Mouse (Mus musculus) liver, embryonic 14.5 days (tissue): ENCODE results near the gene Bola1. TPM values are rescaled to one million over a fixed set of nuclear protein-coding genes. Genes with fewer than 3 reads are reported as not detected.

Source experiments
- ATAC-seq: fragments of 200-750 bp; cut with Nextera tagmentation; 2 replicates; pipeline ENCODE4 v1.8.0; 2017; ENCODE audit warnings: moderate number of reproducible peaks, mild to moderate bottlenecking, moderate library complexity; ENCODE audit not compliant: insufficient read depth
- DNase-seq, 3 experiments: peaks; one replicate each; pipeline ENCODE4 v3.0.0-alpha.2; 2012 to 2013; ENCODE audit warnings: low read depth in 3 of 3, low spot score in 3 of 3
- H3K27ac ChIP-seq: fragments of 300-500 bp; sonication (generic); 2 replicates; pipeline ENCODE4 v1.5.1; 2014; ENCODE audit warnings: moderate library complexity, mild to moderate bottlenecking, control low read depth, inconsistent platforms
- H3K27me3 ChIP-seq: fragments of 300-500 bp; sonication (generic); 2 replicates; pipeline ENCODE4 v1.6.1; 2014; ENCODE audit warnings: mild to moderate bottlenecking, low read length, moderate library complexity; ENCODE audit not compliant: control insufficient read depth, insufficient read depth
- H3K36me3 ChIP-seq: fragments of 300-500 bp; sonication (generic); replicated peaks from 2 replicates; pipeline ENCODE4 v1.6.1; 2014; ENCODE audit warnings: low read depth; ENCODE audit not compliant: control insufficient read depth, insufficient read depth
- H3K4me1 ChIP-seq, 2 experiments: fragments of 200-500 bp in 1 of 2; fragments of 300-500 bp in 1 of 2; sonication (generic) in 1 of 2; replicated peaks; 2 replicates each; pipeline ENCODE4 v1.6.1; 2012 to 2014; ENCODE audit warnings: antibody characterized with exemption in 1 of 2, inconsistent platforms in 1 of 2, low read length in 1 of 2; ENCODE audit not compliant: control insufficient read depth in 2 of 2, insufficient read depth in 2 of 2
- H3K4me2 ChIP-seq: fragments of 300-500 bp; sonication (generic); 2 replicates; pipeline ENCODE4 v1.6.1; 2014; ENCODE audit warnings: low read depth, mild to moderate bottlenecking, control low read depth, moderate library complexity
- H3K4me3 ChIP-seq, 2 experiments: fragments of 200-500 bp in 1 of 2; fragments of 300-500 bp in 1 of 2; sonication (generic) in 1 of 2; 2 replicates each; pipeline ENCODE4 v1.5.1; 2012 to 2014; ENCODE audit warnings: low read depth in 2 of 2, low read length in 2 of 2, mild to moderate bottlenecking in 2 of 2, control low read depth in 1 of 2, inconsistent platforms in 1 of 2, moderate library complexity in 1 of 2; ENCODE audit not compliant: insufficient read depth in 1 of 2
- H3K9ac ChIP-seq: fragments of 300-500 bp; sonication (generic); replicated peaks from 2 replicates; pipeline ENCODE4 v1.6.1; 2014; ENCODE audit warnings: mild to moderate bottlenecking, control low read depth, moderate library complexity
- H3K9me3 ChIP-seq: fragments of 300-500 bp; sonication (generic); 2 replicates; pipeline ENCODE4 v1.6.1; 2016; ENCODE audit warnings: low read length, mixed read lengths; ENCODE audit not compliant: control insufficient read depth
- CTCF ChIP-seq: IDR thresholded peaks from 2 replicates; pipeline ENCODE4 v1.5.1; 2016; ENCODE audit warnings: antibody characterized with exemption, low read depth, control low read depth
- EP300 ChIP-seq: IDR thresholded peaks from 2 replicates; pipeline ENCODE4 v1.6.1; 2016; ENCODE audit warnings: antibody characterized with exemption, low read depth
- WGBS: fragments of 180-500 bp; shearing (Covaris S2); extraction: QIAGEN DNeasy Blood & Tissue Kit; methylation state at CpG from one replicate; pipeline ENCODE4 v1.1.7; 2014; ENCODE audit not compliant: insufficient replicate concordance; 5-methylcytosine and 5-hydroxymethylcytosine counted together
- polyA plus RNA-seq, 2 experiments: library from polyadenylated mRNA; depleted of rRNA in 1 of 2; stranded (reverse) in 1 of 2; unstranded in 1 of 2; fragments of >200 nt; fragmentation: Nextera tagmentation in 1 of 2; extraction: Ambion mirVana in 1 of 2; gene quantifications; 2 replicates each; pipeline versions ENCODE4 v1.2.1 to v1.2.3; 2012 to 2014

The Bola1 gene
- polyA plus RNA-seq, 2 experiments: 34.0 to 49.4 TPM

- H3K4me1 ChIP-seq: peaks cover 0 to 12% of the 10 kb centered on the region in 2 experiments; a peak in 2 of 4 replicates
- DNase-seq (no peak), ATAC-seq (peak; percentile 29; the same call in 1 of the 2 replicates)
- H3K36me3 ChIP-seq: no peaks in the 10 kb centered on the region
- no peak overlapping the region for H3K4me3 ChIP-seq
- no peak for TF ChIP-seq CTCF
- TF ChIP-seq EP300: no peak
- peaks cover 32% of the 10 kb centered on the region for H3K27me3 ChIP-seq
- H3K9me3 ChIP-seq: no peaks in the 10 kb centered on the region
- H3K27ac ChIP-seq: no peak overlapping the region
- H3K4me2 ChIP-seq: no peak overlapping the region; the same call in 1 of the 2 replicates
- 48% methylated on average over 4 of the region's 4 CpGs for WGBS
- no peak overlapping the region for H3K9ac ChIP-seq
These were observed 59.2 kb downstream of the Bola1 start for GRCm38 (mm10) chr3:96160222-96160802.

GRCm38 (mm10) chr3:96159820-96160219, 59.7 kb downstream of the Bola1 start:
- ATAC-seq: no peak
- Histone ChIP-seq H3K4me3 (no peak overlapping the region), H3K27ac (no peak overlapping the region), H3K4me2 (no peak overlapping the region; the same call in 1 of the 2 replicates), H3K36me3 (no peaks in the 10 kb centered on the region; the same call in 1 of the 2 replicates), H3K4me1 (peaks cover 0 to 12% of the 10 kb centered on the region in 2 experiments; a peak in 2 of 4 replicates), H3K9ac (no peak overlapping the region), H3K9me3 (no peaks in the 10 kb centered on the region), H3K27me3 (peaks cover 32% of the 10 kb centered on the region)
- no peak for DNase-seq
- TF ChIP-seq CTCF: no peak
- TF ChIP-seq EP300: no peak
- 63% methylated on average over 4 of the region's 4 CpGs for WGBS

GRCm38 (mm10) chr3:96155501-96155900, 64.0 kb downstream of the Bola1 start:
- DNase-seq (no peak), ATAC-seq (no peak)
- Histone ChIP-seq H3K4me1 (peaks cover 0 to 7% of the 10 kb centered on the region in 2 experiments; a peak in 2 of 4 replicates), H3K9ac (no peak overlapping the region), H3K27me3 (peaks cover 5% of the 10 kb centered on the region; the same call in 1 of the 2 replicates), H3K4me3 (no peak overlapping the region), H3K4me2 (no peak overlapping the region), H3K9me3 (no peaks in the 10 kb centered on the region), H3K27ac (no peak overlapping the region), H3K36me3 (peaks cover 23% of the 10 kb centered on the region)
- 80% methylated on average over 8 of the region's 8 CpGs for WGBS
- no peak for TF ChIP-seq EP300
- TF ChIP-seq CTCF: no peak

GRCm38 (mm10) chr3:96152611-96153010, 66.9 kb downstream of the Bola1 start:
- ATAC-seq (no peak), DNase-seq (no peak)
- Histone ChIP-seq H3K9me3 (no peaks in the 10 kb centered on the region), H3K36me3 (peaks cover 23% of the 10 kb centered on the region), H3K27ac (no peak overlapping the region), H3K4me1 (no peaks in the 10 kb centered on the region), H3K9ac (no peak overlapping the region), H3K27me3 (no peaks in the 10 kb centered on the region), H3K4me2 (no peak overlapping the region), H3K4me3 (no peak overlapping the region)
- TF ChIP-seq CTCF (no peak), EP300 (no peak)
- WGBS: 87% methylated on average over 5 of the region's 5 CpGs

GRCm38 (mm10) chr3:96151836-96152235, 67.7 kb downstream of the Bola1 start:
- no peaks in the 10 kb centered on the region for H3K4me1 ChIP-seq
- DNase-seq: no peak
- H3K4me2 ChIP-seq: no peak overlapping the region
- H3K27me3 ChIP-seq: no peaks in the 10 kb centered on the region
- H3K27ac ChIP-seq: no peak overlapping the region
- peaks cover 23% of the 10 kb centered on the region for H3K36me3 ChIP-seq
- H3K4me3 ChIP-seq: no peak overlapping the region
- no peak for ATAC-seq
- no peaks in the 10 kb centered on the region for H3K9me3 ChIP-seq
- WGBS: 66% methylated on average over 7 of the region's 7 CpGs
- H3K9ac ChIP-seq: no peak overlapping the region
- TF ChIP-seq EP300: no peak
- TF ChIP-seq CTCF: no peak
